In genomic region chrX:166169892-166170799, GRCm38 (mm10) we compare ENCODE assay signal across 8 mouse cellular contexts. TPM values are rescaled to one million over a fixed set of nuclear protein-coding genes. Genes with fewer than 3 reads are reported as not detected.
DNase-seq lines count a peak whose midpoint lies in the region; ATAC-seq lines count a peak whose summit lies in the region.

Gene Gemin8 (plus strand): TSS chrX:166170454.

- no peaks in the 10 kb centered on the region for H3K27me3 ChIP-seq in forebrain, embryonic 14.5 days (replicated peaks; ENCODE audit: control insufficient read depth, insufficient read depth, low read length)
- H3K27me3 ChIP-seq in neural tube, embryonic 15.5 days (replicated peaks): no peaks in the 10 kb centered on the region

- no peaks in the 10 kb centered on the region for H3K9me3 ChIP-seq in forebrain, embryonic 14.5 days (replicated peaks; ENCODE audit: control insufficient read depth, low read length)
- no peaks in the 10 kb centered on the region for H3K9me3 ChIP-seq in neural tube, embryonic 15.5 days (replicated peaks)

- peak; percentile 93 for DNase-seq in ES-CJ7 (ENCODE audit: low read depth, low spot score)
- DNase-seq in cerebellum, adult 11 months: peak; percentile 88
- peak; percentile 99 for DNase-seq in forebrain, embryonic 14.5 days (ENCODE audit: low spot score)
- DNase-seq in heart, postnatal 14 days: peak; percentile 90 to 94
- DNase-seq in layer of hippocampus, adult 11-12 months (ENCODE audit: low spot score): peak; percentile 95
- DNase-seq in lung, adult 18-20 months: peak; percentile 95 to 96
- peak; percentile 93 for DNase-seq in testis, postnatal 14 days (ENCODE audit: low spot score)

- H3K27ac ChIP-seq in forebrain, embryonic 14.5 days (ENCODE audit: low read depth, low read length): peak within 1 kb of the TSS; percentile 91
- H3K27ac ChIP-seq in neural tube, embryonic 15.5 days (replicated peaks): peak within 1 kb of the TSS; percentile 83

- H3K4me2 ChIP-seq in forebrain, embryonic 14.5 days (ENCODE audit: low read length): peak within 1 kb of the TSS; percentile 51
- peak within 1 kb of the TSS; percentile 54 for H3K4me2 ChIP-seq in neural tube, embryonic 15.5 days

- H3K4me1 ChIP-seq in forebrain, embryonic 14.5 days (ENCODE audit: control insufficient read depth, insufficient read depth, low read length): peaks cover 11% of the 10 kb centered on the region; the same call in 1 of the 2 replicates
- peaks cover 3% of the 10 kb centered on the region; the same call in 1 of the 2 replicates for H3K4me1 ChIP-seq in neural tube, embryonic 15.5 days

- 22% methylated on average over 31 of the region's 31 CpGs for WGBS in forebrain, embryonic 14.5 days
- WGBS in neural tube, embryonic 15.5 days: 22% methylated on average over 31 of the region's 31 CpGs

- peak within 1 kb of the TSS; percentile 42 for H3K4me3 ChIP-seq in forebrain, embryonic 14.5 days (ENCODE audit: low read depth, low read length)
- peak within 1 kb of the TSS; percentile 53 for H3K4me3 ChIP-seq in neural tube, embryonic 15.5 days (replicated peaks)

- H3K36me3 ChIP-seq in forebrain, embryonic 14.5 days (ENCODE audit: control insufficient read depth, insufficient read depth, low read length): no peaks in the 10 kb centered on the region
- H3K36me3 ChIP-seq in neural tube, embryonic 15.5 days: no peaks in the 10 kb centered on the region

- intact Hi-C loops in heart, postnatal 14 days (cut with DNase I): loop anchor here (5.0 to 10.0 kb wide), 3 partner anchors 122 to 1065 kb away; no protein-coding TSS in a partner anchor

- peak within 1 kb of the TSS; percentile 60 for H3K9ac ChIP-seq in forebrain, embryonic 14.5 days (ENCODE audit: low read length)
- peak within 1 kb of the TSS; percentile 36; the same call in 1 of the 2 replicates for H3K9ac ChIP-seq in neural tube, embryonic 15.5 days (replicated peaks)

- ATAC-seq in forebrain, embryonic 14.5 days: peak; percentile 96
- ATAC-seq in neural tube, embryonic 15.5 days (ENCODE audit: low FRiP score): peak; percentile 99

RNA-seq across cellular contexts. Expression of gene Gemin8, which starts in this region (rescaled TPM):
- polyA plus RNA-seq in forebrain, embryonic 14.5 days (2014; fragmentation: Nextera tagmentation; extraction: Ambion mirVana): 14.1 and 15.2 TPM in 2 replicates
- 1 to 10 TPM; 2.2 to 3.6 TPM for total RNA-seq in heart, postnatal 14 days (2021)
- polyA plus RNA-seq in neural tube, embryonic 15.5 days (2015; fragmentation: Nextera tagmentation; extraction: Ambion mirVana): 6.2 and 10.0 TPM in 2 replicates

Comparison
In these comparisons a context has a peak if more than half of its experiments do, and no peak if none do; other contexts are left out.
1. Peak in every context shown above with its lines: DNase-seq, ATAC-seq, H3K4me3 ChIP-seq and H3K27ac ChIP-seq.